7 mouse cellular contexts compared by ENCODE assay signal in the genomic region with DNA sequence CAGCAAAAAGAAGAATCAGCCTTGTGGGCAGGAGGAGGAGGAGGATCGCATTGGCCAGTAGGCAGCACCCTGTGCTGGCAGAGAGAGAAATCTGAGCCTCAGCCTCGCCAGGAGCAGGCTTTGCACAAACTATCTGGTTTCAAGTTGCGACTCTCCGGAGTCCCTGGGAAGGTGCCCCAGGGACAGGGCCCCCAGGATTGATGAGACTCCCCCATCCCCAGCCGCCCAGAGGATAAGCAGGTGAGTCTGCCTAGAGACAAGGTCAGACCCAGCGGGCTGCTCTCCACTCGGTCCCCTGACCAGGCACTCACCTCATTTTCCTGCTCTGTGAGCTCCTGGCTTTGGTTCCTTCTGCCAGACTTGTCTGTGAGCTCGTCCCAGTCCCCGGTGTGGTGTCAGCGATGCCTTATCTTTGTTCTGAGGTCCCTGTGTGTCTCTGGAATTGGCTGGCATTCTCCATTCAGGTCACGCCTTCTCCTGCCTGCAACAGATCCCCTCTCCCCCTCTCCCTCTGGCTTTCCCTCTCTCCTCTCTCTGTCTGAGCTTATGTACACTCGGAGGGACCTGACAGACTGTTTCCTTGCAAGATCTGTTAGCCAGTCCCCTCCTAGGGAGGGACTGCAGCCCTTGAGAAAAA. TPM values are rescaled to one million over a fixed set of nuclear protein-coding genes. Genes with fewer than 3 reads are reported as not detected.
DNase-seq lines count a peak whose midpoint lies in the region; ATAC-seq lines count a peak whose summit lies in the region.

Gene Rtp4, plus strand, starts transcription at position 57 of the 637 bp plus-strand sequence.
Gene Masp1, minus strand, starts transcription at position 581 of the 637 bp plus-strand sequence.

- H3K9me3 ChIP-seq in embryonic facial prominence, embryonic 10.5 days, result no peaks in the 10 kb centered on the region
- no peaks in the 10 kb centered on the region for H3K9me3 ChIP-seq in heart, embryonic 15.5 days (replicated peaks)
- no peaks in the 10 kb centered on the region for H3K9me3 ChIP-seq in limb, embryonic 12.5 days

- H3K9ac ChIP-seq in heart, embryonic 15.5 days, result peak within 1 kb of the TSS; percentile 65
- peak within 1 kb of the TSS; percentile 37 for H3K9ac ChIP-seq in limb, embryonic 12.5 days (replicated peaks)

- ATAC-seq in heart, embryonic 15.5 days (replicated peaks; ENCODE audit: insufficient number of reproducible peaks, insufficient read depth, low FRiP score, low read depth), result peak; percentile 47; the same call in 1 of the 2 replicates
- peak; percentile 63 for ATAC-seq in limb, embryonic 12.5 days (ENCODE audit: insufficient number of reproducible peaks, insufficient read depth, low FRiP score, low TSS enrichment, low read depth)

- 0% methylated on average over 12 of the region's 12 CpGs for WGBS in embryonic facial prominence, embryonic 10.5 days
- 4% methylated on average over 12 of the region's 12 CpGs for WGBS in heart, embryonic 15.5 days
- WGBS in limb, embryonic 12.5 days, result 1% methylated on average over 12 of the region's 12 CpGs

- peaks cover 54% of the 10 kb centered on the region for H3K4me1 ChIP-seq in embryonic facial prominence, embryonic 10.5 days
- peaks cover 71% of the 10 kb centered on the region for H3K4me1 ChIP-seq in heart, embryonic 15.5 days (replicated peaks)
- peaks cover 48% of the 10 kb centered on the region for H3K4me1 ChIP-seq in limb, embryonic 12.5 days (replicated peaks)

- H3K4me3 ChIP-seq in embryonic facial prominence, embryonic 10.5 days, result peak within 1 kb of the TSS; percentile 54
- H3K4me3 ChIP-seq in heart, embryonic 15.5 days, result peak within 1 kb of the TSS; percentile 55
- peak within 1 kb of the TSS; percentile 39 for H3K4me3 ChIP-seq in limb, embryonic 12.5 days (replicated peaks)

- peak within 1 kb of the TSS; percentile 67 for H3K4me2 ChIP-seq in heart, embryonic 15.5 days
- H3K4me2 ChIP-seq in limb, embryonic 12.5 days, result peak within 1 kb of the TSS; percentile 67

- H3K27ac ChIP-seq in embryonic facial prominence, embryonic 10.5 days (replicated peaks), result peak within 1 kb of the TSS; percentile 79
- H3K27ac ChIP-seq in heart, embryonic 15.5 days, result peak within 1 kb of the TSS; percentile 89
- H3K27ac ChIP-seq in limb, embryonic 12.5 days, result peak within 1 kb of the TSS; percentile 74

- DNase-seq in right cerebral cortex, adult 18-20 months, result peak; percentile 67
- DNase-seq in right cerebral cortex, postnatal 14 days, result no peak
- DNase-seq in embryonic facial prominence, embryonic 10.5 days (ENCODE audit: low spot score), result peak; percentile 59
- DNase-seq in ovary, postnatal 14 days (ENCODE audit: low spot score), result peak; percentile 24
- DNase-seq in adipocyte (ENCODE audit: low spot score), result no peak

- peaks cover 17% of the 10 kb centered on the region for H3K27me3 ChIP-seq in embryonic facial prominence, embryonic 10.5 days (replicated peaks; ENCODE audit: low read depth, poor library complexity, severe bottlenecking)
- no peaks in the 10 kb centered on the region for H3K27me3 ChIP-seq in heart, embryonic 15.5 days
- 0 out of 2 replicates have a peak, but pooled peaks cover 14% of the 10 kb centered on the region for H3K27me3 ChIP-seq in limb, embryonic 12.5 days

- H3K36me3 ChIP-seq in embryonic facial prominence, embryonic 10.5 days (replicated peaks), result no peaks in the 10 kb centered on the region
- no peaks in the 10 kb centered on the region for H3K36me3 ChIP-seq in heart, embryonic 15.5 days
- H3K36me3 ChIP-seq in limb, embryonic 12.5 days, result no peaks in the 10 kb centered on the region

RNA-seq across cellular contexts. Expression of gene Rtp4, which starts in this region (rescaled TPM):
- polyA plus RNA-seq in embryonic facial prominence, embryonic 10.5 days (2016; fragmentation: Nextera tagmentation; extraction: Ambion mirVana), result 0.73 and 1.2 TPM in 2 replicates
- polyA plus RNA-seq in heart, embryonic 15.5 days (2015; fragmentation: Nextera tagmentation; extraction: Ambion mirVana), result 8.4 and 10.6 TPM in 2 replicates
- 3.0 and 3.1 TPM in 2 replicates for polyA plus RNA-seq in limb, embryonic 12.5 days (2016; fragmentation: Nextera tagmentation; extraction: Ambion mirVana)

RNA-seq across cellular contexts. Expression of gene Masp1, which starts in this region (rescaled TPM):
- 4.2 and 4.5 TPM in 2 replicates for polyA plus RNA-seq in embryonic facial prominence, embryonic 10.5 days (2016; fragmentation: Nextera tagmentation; extraction: Ambion mirVana)
- 13.1 and 14.0 TPM in 2 replicates for polyA plus RNA-seq in heart, embryonic 15.5 days (2015; fragmentation: Nextera tagmentation; extraction: Ambion mirVana)
- polyA plus RNA-seq in limb, embryonic 12.5 days (2016; fragmentation: Nextera tagmentation; extraction: Ambion mirVana), result 4.0 and 4.4 TPM in 2 replicates

Comparison
In these comparisons a context has a peak if more than half of its experiments do, and no peak if none do; other contexts are left out.
1. DNase-seq: peak in right cerebral cortex, adult 18-20 months (single experiment), embryonic facial prominence, embryonic 10.5 days (single experiment) and ovary, postnatal 14 days (single experiment); none in right cerebral cortex, postnatal 14 days (single experiment) and adipocyte (single experiment).
2. Peak in every context shown above with its lines, with median percentiles within 50 percentile points of each other: H3K27ac ChIP-seq and H3K4me3 ChIP-seq.